Mouse (Mus musculus): ENCODE measurements around the gene Ntf5. TPM values are rescaled to one million over a fixed set of nuclear protein-coding genes. Genes with fewer than 3 reads are reported as not detected.
"Not testable (repeated sequence)": the region's sequence is repeated elsewhere in the genome, so short reads cannot be mapped to it uniquely, and the experiment has no call there.

The Ntf5 gene
- total RNA-seq, 1 experiment: 2.4 TPM

- TF ChIP-seq CHD2 (IDR thresholded peaks at IDR 0.05; ENCODE audit: low read depth, low read length) (peak; percentile 56; the same call in 1 of the 2 replicates), HCFC1 (IDR thresholded peaks at IDR 0.05; ENCODE audit: borderline replicate concordance, insufficient read depth, low read length) (0 out of 2 replicates have a peak, but pooled peaks have one; percentile 45), ZC3H11A (IDR thresholded peaks at IDR 0.05; ENCODE audit: borderline replicate concordance, low read depth, low read length) (no peak), ZNF384 (IDR thresholded peaks at IDR 0.05; ENCODE audit: low read depth, low read length) (no peak), MAFK (IDR thresholded peaks at IDR 0.05; ENCODE audit: insufficient read depth, low read depth, low read length) (peak; percentile 96)
- no peaks in the 10 kb centered on the region for H3K9me3 ChIP-seq (ENCODE audit: control insufficient read depth, insufficient read depth, low read depth, low read length)
- peaks cover 39% of the 10 kb centered on the region for H3K36me3 ChIP-seq (ENCODE audit: control insufficient read depth, insufficient read depth, low read length, poor library complexity, severe bottlenecking)
- H3K9ac ChIP-seq (ENCODE audit: insufficient read depth, low read depth, low read length, poor library complexity, severe bottlenecking): peak overlapping the region; percentile 79; the same call in 1 of the 2 replicates
- peaks cover 0 to 16% of the 10 kb centered on the region in 2 experiments; a peak in 1 of 4 replicates for H3K4me1 ChIP-seq (ENCODE audit: control insufficient read depth in 2 of 2, insufficient read depth in 2 of 2, low read length in 2 of 2, poor library complexity in 1 of 2)
- no peak for DNase-seq (ENCODE audit: low read depth, low spot score)
- peak overlapping the region in 1 of 2 experiments; percentile 75; a peak in 2 of 4 replicates for H3K4me3 ChIP-seq (ENCODE audit: insufficient read depth in 1 of 2, low read depth in 1 of 2, low read length in 2 of 2, poor library complexity in 1 of 2, severe bottlenecking in 1 of 2)
- in situ Hi-C loops (cut with MboI; ENCODE audit: low sequenced_read_pairs in 2 of 2, unreplicated experiment in 2 of 2): no loop called here
- no peak overlapping the region for H3K27ac ChIP-seq (ENCODE audit: insufficient read depth, low read depth, low read length, poor library complexity, severe bottlenecking)
These were observed 43.9 kb downstream of the Ntf5 start for GRCm38 (mm10) chr7:45457204-45458060.

GRCm38 (mm10) chr7:45458748-45459563 lies 45.5 kb downstream of the Ntf5 start:
- Histone ChIP-seq H3K36me3 (ENCODE audit: control insufficient read depth, insufficient read depth, low read length, poor library complexity, severe bottlenecking) (peaks cover 47% of the 10 kb centered on the region), H3K9me3 (ENCODE audit: control insufficient read depth, insufficient read depth, low read depth, low read length) (no peaks in the 10 kb centered on the region), H3K9ac (ENCODE audit: insufficient read depth, low read depth, low read length, poor library complexity, severe bottlenecking) (peak overlapping the region; percentile 79), H3K27ac (ENCODE audit: insufficient read depth, low read depth, low read length, poor library complexity, severe bottlenecking) (peak overlapping the region; percentile 57), H3K4me1 (ENCODE audit: control insufficient read depth in 2 of 2, insufficient read depth in 2 of 2, low read length in 2 of 2, poor library complexity in 1 of 2) (peaks cover 0 to 16% of the 10 kb centered on the region in 2 experiments; a peak in 1 of 4 replicates), H3K4me3 (ENCODE audit: insufficient read depth in 1 of 2, low read depth in 1 of 2, low read length in 2 of 2, poor library complexity in 1 of 2, severe bottlenecking in 1 of 2) (peak overlapping the region; percentile 75 to 93)
- in situ Hi-C loops (cut with MboI; ENCODE audit: low sequenced_read_pairs in 2 of 2, unreplicated experiment in 2 of 2): no loop called here
- TF ChIP-seq CHD2 (IDR thresholded peaks at IDR 0.05; ENCODE audit: low read depth, low read length) (no peak), ZNF384 (IDR thresholded peaks at IDR 0.05; ENCODE audit: low read depth, low read length) (no peak), HCFC1 (IDR thresholded peaks at IDR 0.05; ENCODE audit: borderline replicate concordance, insufficient read depth, low read length) (no peak; the same call in 1 of the 2 replicates)
- DNase-seq (ENCODE audit: low read depth, low spot score): no peak

- peaks cover 47% of the 10 kb centered on the region for H3K36me3 ChIP-seq (ENCODE audit: control insufficient read depth, insufficient read depth, low read length, poor library complexity, severe bottlenecking)
These were observed 46.2 kb downstream of the Ntf5 start, which contains the start of gene Ftl1 for GRCm38 (mm10) chr7:45459564-45460140. TSS of gene Ftl1 (minus strand) at chr7:45459884.

GRCm38 (mm10) chr7:45460377-45460776 lies 46.9 kb downstream of the Ntf5 start:
- Histone ChIP-seq H3K4me3 (ENCODE audit: insufficient read depth in 1 of 2, low read depth in 1 of 2, low read length in 2 of 2, poor library complexity in 1 of 2, severe bottlenecking in 1 of 2) (peak overlapping the region; percentile 58 to 71), H3K9me3 (ENCODE audit: control insufficient read depth, insufficient read depth, low read depth, low read length) (no peaks in the 10 kb centered on the region), H3K36me3 (ENCODE audit: control insufficient read depth, insufficient read depth, low read length, poor library complexity, severe bottlenecking) (peaks cover 51% of the 10 kb centered on the region), H3K9ac (ENCODE audit: insufficient read depth, low read depth, low read length, poor library complexity, severe bottlenecking) (peak overlapping the region; percentile 80), H3K4me1 (ENCODE audit: control insufficient read depth in 2 of 2, insufficient read depth in 2 of 2, low read length in 2 of 2, poor library complexity in 1 of 2) (peaks cover 0 to 10% of the 10 kb centered on the region in 2 experiments; a peak in 1 of 4 replicates), H3K27ac (ENCODE audit: insufficient read depth, low read depth, low read length, poor library complexity, severe bottlenecking) (peak overlapping the region; percentile 99)
- DNase-seq (ENCODE audit: low read depth, low spot score): no peak
- in situ Hi-C loops (cut with MboI; ENCODE audit: low sequenced_read_pairs in 2 of 2, unreplicated experiment in 2 of 2): no loop called here
- no peak for TF ChIP-seq ZC3H11A (IDR thresholded peaks at IDR 0.05; ENCODE audit: borderline replicate concordance, low read depth, low read length)
- no peak for TF ChIP-seq CHD2 (IDR thresholded peaks at IDR 0.05; ENCODE audit: low read depth, low read length)

More at GRCm38 (mm10) chr7:45459564-45460140, 46.2 kb downstream of the Ntf5 start, which contains the start of gene Ftl1:
- peak within 1 kb of the TSS; percentile 99 for H3K27ac ChIP-seq (ENCODE audit: insufficient read depth, low read depth, low read length, poor library complexity, severe bottlenecking)
- TF ChIP-seq HCFC1 (IDR thresholded peaks at IDR 0.05; ENCODE audit: borderline replicate concordance, insufficient read depth, low read length): peak; percentile 50; the same call in 1 of the 2 replicates
- peak; percentile 52 for TF ChIP-seq CHD2 (IDR thresholded peaks at IDR 0.05; ENCODE audit: low read depth, low read length)
- peak; percentile 97 for DNase-seq (ENCODE audit: low read depth, low spot score)
- H3K9me3 ChIP-seq (ENCODE audit: control insufficient read depth, insufficient read depth, low read depth, low read length); in situ Hi-C loops (cut with MboI; ENCODE audit: low sequenced_read_pairs in 2 of 2, unreplicated experiment in 2 of 2): not testable (repeated sequence)
- peaks cover 0 to 16% of the 10 kb centered on the region in 2 experiments; a peak in 1 of 4 replicates for H3K4me1 ChIP-seq (ENCODE audit: control insufficient read depth in 2 of 2, insufficient read depth in 2 of 2, low read length in 2 of 2, poor library complexity in 1 of 2)
- peak within 1 kb of the TSS; percentile 75 to 93 for H3K4me3 ChIP-seq (ENCODE audit: insufficient read depth in 1 of 2, low read depth in 1 of 2, low read length in 2 of 2, poor library complexity in 1 of 2, severe bottlenecking in 1 of 2)
- H3K9ac ChIP-seq (ENCODE audit: insufficient read depth, low read depth, low read length, poor library complexity, severe bottlenecking): peak within 1 kb of the TSS; percentile 80
